Mouse (Mus musculus): ENCODE measurements around the gene Myrip. TPM values are rescaled to one million over a fixed set of nuclear protein-coding genes. Genes with fewer than 3 reads are reported as not detected.

Myrip gene
- total and polyA plus RNA-seq, 2 experiments from 2014 or later, result 3.0 to 12.4 TPM

DNA sequence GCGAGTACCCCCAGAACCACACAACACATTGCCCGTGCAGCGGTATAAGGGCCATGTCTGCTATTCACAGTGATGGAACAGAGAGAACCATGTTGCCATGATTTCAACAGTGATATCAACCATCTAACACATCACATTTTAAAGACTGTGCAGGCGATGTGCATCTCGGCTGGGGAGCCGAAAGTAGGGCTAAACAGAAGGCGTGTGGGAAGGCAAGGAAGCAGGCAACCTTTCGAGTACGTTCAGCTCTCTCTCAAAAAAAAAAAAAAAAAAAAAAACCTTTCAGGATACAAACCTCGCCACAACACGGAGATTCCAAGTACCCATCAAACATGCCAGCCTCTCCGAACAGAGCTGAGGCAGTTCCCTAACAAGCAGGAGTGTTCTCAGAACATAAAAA is 17.8 kb upstream of the Myrip start:
- Histone ChIP-seq H3K4me2 (ENCODE audit: low read depth) (no peak overlapping the region), H3K9me3 (ENCODE audit: low read length) (no peaks in the 10 kb centered on the region), H3K4me1 (ENCODE audit: insufficient read depth) (no peaks in the 10 kb centered on the region), H3K36me3 (ENCODE audit: insufficient read depth) (no peaks in the 10 kb centered on the region), H3K9ac (no peak overlapping the region), H3K27me3 (ENCODE audit: insufficient read depth, low read length) (no peaks in the 10 kb centered on the region), H3K27ac (ENCODE audit: low read depth, low read length) (no peak overlapping the region), H3K4me3 (ENCODE audit: low read depth, low read length) (no peak overlapping the region)
- WGBS, result 87% methylated on average over 12 of the region's 12 CpGs
- DNase-seq, result no peak
- TF ChIP-seq CTCF (IDR thresholded peaks at IDR 0.05; ENCODE audit: low read depth), result no peak
- no peak for ATAC-seq

DNA sequence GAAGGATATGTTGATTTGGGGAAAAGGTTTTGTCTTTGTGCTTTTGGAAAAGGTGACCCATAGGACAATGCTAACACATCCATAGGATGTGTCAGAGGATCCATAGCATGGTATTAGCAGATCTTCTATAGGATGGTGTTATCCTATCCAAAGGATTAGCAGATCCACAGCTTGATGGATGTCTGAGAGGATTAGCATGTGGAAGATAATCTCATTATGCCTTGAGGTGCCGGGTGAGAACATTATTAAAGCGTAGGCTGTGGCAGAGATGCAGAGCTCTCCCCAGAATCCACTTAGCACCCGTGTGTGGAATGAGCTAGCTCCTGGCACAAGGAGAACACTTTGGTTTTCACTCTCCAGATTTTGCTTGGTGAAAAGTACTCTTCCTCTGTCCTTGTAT is 13.3 kb upstream of the Myrip start:
- Histone ChIP-seq H3K4me2 (ENCODE audit: low read depth) (no peak overlapping the region), H3K4me3 (ENCODE audit: low read depth, low read length) (no peak overlapping the region), H3K4me1 (ENCODE audit: insufficient read depth) (no peaks in the 10 kb centered on the region), H3K27me3 (ENCODE audit: insufficient read depth, low read length) (no peaks in the 10 kb centered on the region), H3K36me3 (ENCODE audit: insufficient read depth) (no peaks in the 10 kb centered on the region), H3K9me3 (ENCODE audit: low read length) (no peaks in the 10 kb centered on the region), H3K27ac (ENCODE audit: low read depth, low read length) (no peak overlapping the region), H3K9ac (no peak overlapping the region)
- no peak for ATAC-seq
- TF ChIP-seq CTCF (IDR thresholded peaks at IDR 0.05; ENCODE audit: low read depth), result no peak
- no peak for DNase-seq
- 14% methylated on average over 3 of the region's 3 CpGs for WGBS

- WGBS, result 89% methylated on average over 2 of the region's 2 CpGs
- no peak for TF ChIP-seq CTCF (IDR thresholded peaks at IDR 0.05; ENCODE audit: low read depth)
- no peak for ATAC-seq
Measured at GRCm38 (mm10) chr9:120290375-120290774, 10.9 kb upstream of the Myrip start.

DNA sequence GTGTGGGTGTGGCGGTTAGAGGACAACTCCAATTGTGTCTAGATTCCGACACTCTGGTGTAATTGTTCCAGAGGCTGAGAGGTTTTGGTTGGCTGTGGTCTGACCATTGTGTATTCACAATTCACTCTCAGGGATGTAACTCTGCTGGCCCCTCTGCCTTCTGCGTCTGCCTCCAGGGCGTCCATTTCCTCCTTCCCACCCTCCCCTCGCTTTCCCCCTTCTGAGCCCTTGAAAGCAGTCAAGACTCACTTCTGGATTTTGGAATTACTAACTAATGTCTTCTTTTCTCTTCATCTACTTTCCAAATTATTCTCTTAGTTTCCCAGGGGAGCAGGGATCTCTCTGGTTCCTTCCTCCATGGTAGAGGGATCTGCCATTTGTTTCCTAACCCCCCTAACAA is 8.8 kb upstream of the Myrip start:
- H3K4me2 ChIP-seq (ENCODE audit: low read depth), result no peak overlapping the region
- no peak for TF ChIP-seq CTCF (IDR thresholded peaks at IDR 0.05; ENCODE audit: low read depth)
- no peak for DNase-seq
- H3K27me3 ChIP-seq (ENCODE audit: insufficient read depth, low read length), result no peaks in the 10 kb centered on the region
- no peaks in the 10 kb centered on the region for H3K9me3 ChIP-seq (ENCODE audit: low read length)
- H3K4me1 ChIP-seq (ENCODE audit: insufficient read depth), result no peaks in the 10 kb centered on the region
- H3K36me3 ChIP-seq (ENCODE audit: insufficient read depth), result no peaks in the 10 kb centered on the region
- no peak for ATAC-seq
- 67% methylated on average over 5 of the region's 5 CpGs for WGBS
- no peak overlapping the region for H3K9ac ChIP-seq
- H3K27ac ChIP-seq (ENCODE audit: low read depth, low read length), result no peak overlapping the region
- no peak overlapping the region for H3K4me3 ChIP-seq (ENCODE audit: low read depth, low read length)

More at GRCm38 (mm10) chr9:120290375-120290774, 10.9 kb upstream of the Myrip start:
- DNase-seq, result no peak
- Histone ChIP-seq H3K9me3 (ENCODE audit: low read length) (no peaks in the 10 kb centered on the region), H3K27ac (ENCODE audit: low read depth, low read length) (no peak overlapping the region), H3K27me3 (ENCODE audit: insufficient read depth, low read length) (no peaks in the 10 kb centered on the region), H3K4me2 (ENCODE audit: low read depth) (no peak overlapping the region), H3K9ac (no peak overlapping the region), H3K36me3 (ENCODE audit: insufficient read depth) (no peaks in the 10 kb centered on the region), H3K4me1 (ENCODE audit: insufficient read depth) (no peaks in the 10 kb centered on the region), H3K4me3 (ENCODE audit: low read depth, low read length) (no peak overlapping the region)

DNA sequence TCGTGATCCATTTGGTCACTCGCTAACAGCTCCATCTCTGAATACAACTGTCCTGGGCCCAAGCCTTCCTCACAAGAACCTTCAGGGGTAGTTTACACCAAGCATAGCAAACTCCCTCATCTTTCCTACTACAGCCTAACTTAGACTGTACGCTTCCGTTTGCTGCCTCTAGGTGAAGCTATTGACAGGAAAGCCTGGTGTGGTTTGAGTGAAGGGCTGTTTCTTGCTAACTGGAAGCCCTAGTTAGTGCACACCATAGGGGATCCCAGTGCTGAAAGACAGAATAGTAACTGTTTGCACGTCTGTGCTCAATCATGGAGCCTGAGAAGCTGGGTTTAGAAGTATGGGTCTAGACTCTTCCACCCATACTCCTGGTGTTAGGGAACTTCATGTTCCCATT is 5.8 kb upstream of the Myrip start:
- H3K4me3 ChIP-seq (ENCODE audit: low read depth, low read length), result no peak overlapping the region
- DNase-seq, result no peak

GRCm38 (mm10) chr9:120296938-120297337 is 4.4 kb upstream of the Myrip start:
- 95% methylated on average over 1 of the region's 1 CpGs for WGBS
- H3K9me3 ChIP-seq (ENCODE audit: low read length), result no peaks in the 10 kb centered on the region
- H3K9ac ChIP-seq, result no peak overlapping the region
- H3K4me1 ChIP-seq (ENCODE audit: insufficient read depth), result no peaks in the 10 kb centered on the region
- H3K27me3 ChIP-seq (ENCODE audit: insufficient read depth, low read length), result no peaks in the 10 kb centered on the region
- no peak overlapping the region for H3K4me2 ChIP-seq (ENCODE audit: low read depth)
- H3K27ac ChIP-seq (ENCODE audit: low read depth, low read length), result no peak overlapping the region
- no peak for TF ChIP-seq CTCF (IDR thresholded peaks at IDR 0.05; ENCODE audit: low read depth)
- ATAC-seq (no peak), DNase-seq (no peak)
- H3K4me3 ChIP-seq (ENCODE audit: low read depth, low read length), result no peak overlapping the region
- no peaks in the 10 kb centered on the region for H3K36me3 ChIP-seq (ENCODE audit: insufficient read depth)

More for the DNA sequence above, 5.8 kb upstream of the Myrip start:
- H3K27ac ChIP-seq (ENCODE audit: low read depth, low read length), result no peak overlapping the region
- no peaks in the 10 kb centered on the region for H3K9me3 ChIP-seq (ENCODE audit: low read length)
- H3K36me3 ChIP-seq (ENCODE audit: insufficient read depth), result no peaks in the 10 kb centered on the region
- no peaks in the 10 kb centered on the region for H3K4me1 ChIP-seq (ENCODE audit: insufficient read depth)
- no peak for TF ChIP-seq CTCF (IDR thresholded peaks at IDR 0.05; ENCODE audit: low read depth)
- no peak overlapping the region for H3K4me2 ChIP-seq (ENCODE audit: low read depth)
- 80% methylated on average over 5 of the region's 5 CpGs for WGBS
- no peak for ATAC-seq
- no peaks in the 10 kb centered on the region for H3K27me3 ChIP-seq (ENCODE audit: insufficient read depth, low read length)
- no peak overlapping the region for H3K9ac ChIP-seq

GRCm38 (mm10) chr9:120299429-120299828 is 1.9 kb upstream of the Myrip start:
- Histone ChIP-seq H3K27ac (ENCODE audit: low read depth, low read length) (no peak overlapping the region), H3K4me2 (ENCODE audit: low read depth) (no peak overlapping the region), H3K36me3 (ENCODE audit: insufficient read depth) (no peaks in the 10 kb centered on the region), H3K27me3 (ENCODE audit: insufficient read depth, low read length) (no peaks in the 10 kb centered on the region), H3K4me3 (ENCODE audit: low read depth, low read length) (no peak overlapping the region), H3K9ac (no peak overlapping the region), H3K9me3 (ENCODE audit: low read length) (no peaks in the 10 kb centered on the region), H3K4me1 (ENCODE audit: insufficient read depth) (no peaks in the 10 kb centered on the region)
- no peak for ATAC-seq
- 73% methylated on average over 2 of the region's 2 CpGs for WGBS
- TF ChIP-seq CTCF (IDR thresholded peaks at IDR 0.05; ENCODE audit: low read depth), result 0 out of 2 replicates have a peak, but pooled peaks have one; percentile 24
- DNase-seq, result no peak

Measured in forebrain, postnatal 0 days (tissue).